Mouse (Mus musculus) urinary bladder, adult 2 months (tissue): ENCODE results near the gene Hoxa4. TPM values are rescaled to one million over a fixed set of nuclear protein-coding genes. Genes with fewer than 3 reads are reported as not detected.

ENCODE experiments used
- DNase-seq: peaks from one replicate; pipeline ENCODE4 v3.0.0; 2022; ENCODE audit warnings: low spot score
- polyA plus RNA-seq: library from polyadenylated mRNA; depleted of rRNA; stranded (reverse); fragments of >200 nt; gene quantifications from 2 replicates; pipeline ENCODE4 v1.2.3, GENCODE M21; 2012; rRNA removed

Hoxa4 gene
- polyA plus RNA-seq = 0.61 and 0.62 TPM in 2 replicates

DNA sequence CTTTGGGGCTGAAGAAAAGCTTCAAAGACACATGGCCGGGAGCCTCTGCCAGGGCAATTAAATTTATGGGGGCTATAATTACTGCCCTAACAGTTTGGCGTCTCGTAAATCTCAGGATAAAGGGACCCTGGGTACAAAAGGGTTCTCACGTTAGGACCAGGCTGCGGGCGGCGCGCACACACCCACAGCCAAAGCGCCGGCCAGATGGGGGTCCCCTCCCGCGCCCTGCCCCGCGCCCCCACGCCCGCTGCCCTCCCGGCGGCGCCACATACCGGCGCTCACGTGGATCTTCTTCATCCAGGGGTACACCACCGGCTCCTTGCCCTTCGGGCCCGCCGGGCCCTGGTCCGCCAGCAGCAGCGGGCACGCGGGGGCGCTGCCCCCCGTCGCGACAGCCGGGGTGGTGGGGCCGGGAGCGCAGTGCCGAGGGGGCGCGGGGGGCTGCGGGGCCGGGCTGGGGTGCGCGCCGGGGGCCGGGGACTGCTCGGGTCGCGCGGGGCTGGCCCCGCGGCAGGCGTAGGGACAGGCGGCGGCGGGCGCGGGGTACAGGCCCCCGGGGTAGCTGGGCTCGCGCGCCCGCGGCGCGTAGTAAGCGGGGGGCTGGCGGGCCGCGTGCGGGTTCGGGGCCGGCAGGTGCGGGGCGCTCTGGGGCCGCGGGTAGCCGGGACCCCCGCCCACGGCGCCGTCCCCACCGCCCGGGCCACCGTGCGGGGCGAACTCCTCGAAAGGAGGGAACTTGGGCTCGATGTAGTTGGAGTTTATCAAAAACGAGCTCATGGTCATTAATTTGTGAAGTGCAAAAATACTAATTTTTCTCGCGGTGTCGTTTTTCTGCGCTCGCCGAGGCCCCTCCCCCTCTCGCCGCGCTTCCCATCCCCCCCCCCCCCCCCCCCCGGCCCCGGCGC lies at the start of gene Hoxa4:
Hoxa4 (minus strand) TSS at position 848 of the 905 bp plus-strand sequence.
- no peak for DNase-seq

DNA sequence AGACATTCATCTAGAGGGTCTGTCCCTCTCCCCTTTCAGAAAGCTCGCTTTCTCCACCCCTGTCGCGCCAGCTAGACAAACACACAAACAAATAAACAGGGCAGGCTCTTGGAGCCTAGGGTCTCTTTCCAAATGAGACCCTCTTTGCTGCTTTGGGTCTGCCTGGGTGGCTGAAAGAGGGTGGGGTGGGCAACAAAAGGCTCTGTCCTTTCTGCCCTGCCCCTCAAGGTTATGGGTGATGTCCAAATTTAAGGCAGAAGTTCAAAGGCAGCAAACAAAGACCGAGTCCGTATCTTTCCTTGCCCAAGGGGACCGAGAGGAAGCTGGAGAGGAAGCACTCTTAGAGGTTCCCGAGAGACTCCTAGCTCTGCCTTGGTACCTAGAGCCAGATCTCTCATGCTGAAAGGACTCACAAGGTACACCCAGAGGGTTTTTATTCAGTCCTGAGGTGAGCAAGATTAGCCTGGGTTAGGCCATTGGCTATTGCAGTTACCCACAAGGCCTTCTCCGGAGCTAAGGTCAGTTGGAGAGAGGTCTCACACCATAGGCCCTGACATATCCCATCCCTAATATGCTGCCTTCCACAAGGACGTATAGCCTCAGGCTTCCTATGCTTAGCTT lies 49.6 kb upstream of the Hoxa4 start:
- DNase-seq = peak; percentile 25

DNA sequence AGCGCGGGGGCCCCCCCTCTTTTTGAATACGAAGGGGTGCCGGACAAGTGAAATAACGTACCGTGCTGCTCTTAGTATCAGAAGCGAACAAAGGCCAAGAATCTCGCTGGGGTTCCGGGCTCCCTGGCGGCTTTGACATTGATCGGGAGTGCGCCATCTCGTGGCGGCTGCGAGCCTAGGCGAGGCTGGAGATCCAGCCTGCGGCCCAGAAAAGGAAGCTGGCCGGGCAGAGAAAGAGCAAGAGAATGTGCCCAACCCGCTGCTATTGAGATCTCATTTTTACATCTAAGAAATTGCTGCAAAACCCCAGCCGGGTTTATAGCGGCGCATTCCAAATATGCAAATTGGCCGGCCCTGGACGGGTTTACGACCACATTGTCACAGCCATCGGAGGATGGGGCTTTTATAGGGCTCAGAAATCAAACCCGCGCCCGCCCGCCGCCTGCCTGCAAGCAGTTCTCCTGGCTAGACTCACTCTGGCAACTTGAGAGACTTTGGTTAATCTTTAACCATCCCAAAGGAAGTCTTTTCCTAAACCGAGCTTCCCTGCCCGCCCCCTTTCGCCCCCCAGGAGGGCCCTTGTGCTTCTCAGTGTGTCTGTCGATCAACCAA lies 48.9 kb upstream of the Hoxa4 start, which contains the start of gene Hoxa10:
Hoxa10 (minus strand) TSS at position 466 of the 612 bp plus-strand sequence.
- DNase-seq = peak; percentile 86

DNA sequence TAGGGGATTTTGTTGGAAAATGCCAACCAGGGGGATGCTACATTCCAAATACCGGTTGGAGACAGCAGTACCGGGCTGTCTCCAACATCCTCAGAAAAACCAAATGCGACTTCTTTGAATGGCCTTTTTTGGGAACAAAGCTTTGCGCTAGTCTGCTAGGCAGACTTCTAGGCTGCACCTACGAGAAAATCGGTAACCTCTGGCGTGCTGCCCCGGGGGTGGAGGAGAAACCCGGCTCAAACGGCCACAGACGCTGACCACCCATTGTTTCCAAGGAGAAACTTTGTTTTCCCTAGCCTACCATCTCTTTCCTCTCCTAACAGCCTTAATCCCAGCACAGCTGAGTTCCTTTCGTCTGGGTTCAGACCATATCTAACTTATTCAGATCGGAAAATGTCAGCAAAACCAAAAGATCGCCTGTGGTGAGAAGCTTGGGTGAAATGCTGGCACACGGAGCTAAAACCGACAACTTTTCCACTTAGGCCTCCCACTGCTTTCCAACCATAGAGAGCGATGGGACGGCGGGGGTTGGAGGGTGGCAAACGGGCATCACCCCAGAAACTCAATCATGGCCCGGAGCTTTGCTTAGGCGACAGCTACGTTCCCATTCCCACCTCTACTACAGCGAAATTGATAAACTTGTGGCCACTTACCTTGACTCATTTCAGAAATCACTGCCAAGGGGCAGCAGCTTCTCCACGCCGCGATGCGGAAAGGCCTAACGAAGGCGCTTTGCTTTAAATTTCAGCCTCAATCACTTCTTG lies 48.3 kb upstream of the Hoxa4 start:
- peak; percentile 40 for DNase-seq

- peak; percentile 28 for DNase-seq
Observed at GRCm38 (mm10) chr6:52238976-52239375, 47.4 kb upstream of the Hoxa4 start.

DNA sequence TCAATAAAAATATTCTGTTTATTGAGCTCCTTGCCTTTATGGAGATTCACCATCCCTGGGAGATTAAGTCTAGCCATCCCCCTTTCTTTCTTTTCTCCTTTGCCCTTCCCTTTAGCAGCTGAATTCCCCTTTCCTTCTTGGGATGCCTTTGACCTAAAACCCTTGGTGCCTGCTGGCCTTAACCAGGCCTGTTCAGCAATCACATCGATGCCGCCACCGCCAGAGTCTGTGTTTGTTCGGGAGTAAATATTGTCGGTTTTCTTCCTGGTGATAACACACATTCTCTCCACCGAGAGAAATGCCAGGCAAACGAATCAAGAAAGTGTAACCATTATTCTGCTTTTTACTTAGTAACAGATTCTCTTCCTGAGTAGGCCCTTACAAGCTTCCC lies 46.6 kb upstream of the Hoxa4 start:
- peak; percentile 28 for DNase-seq

DNA sequence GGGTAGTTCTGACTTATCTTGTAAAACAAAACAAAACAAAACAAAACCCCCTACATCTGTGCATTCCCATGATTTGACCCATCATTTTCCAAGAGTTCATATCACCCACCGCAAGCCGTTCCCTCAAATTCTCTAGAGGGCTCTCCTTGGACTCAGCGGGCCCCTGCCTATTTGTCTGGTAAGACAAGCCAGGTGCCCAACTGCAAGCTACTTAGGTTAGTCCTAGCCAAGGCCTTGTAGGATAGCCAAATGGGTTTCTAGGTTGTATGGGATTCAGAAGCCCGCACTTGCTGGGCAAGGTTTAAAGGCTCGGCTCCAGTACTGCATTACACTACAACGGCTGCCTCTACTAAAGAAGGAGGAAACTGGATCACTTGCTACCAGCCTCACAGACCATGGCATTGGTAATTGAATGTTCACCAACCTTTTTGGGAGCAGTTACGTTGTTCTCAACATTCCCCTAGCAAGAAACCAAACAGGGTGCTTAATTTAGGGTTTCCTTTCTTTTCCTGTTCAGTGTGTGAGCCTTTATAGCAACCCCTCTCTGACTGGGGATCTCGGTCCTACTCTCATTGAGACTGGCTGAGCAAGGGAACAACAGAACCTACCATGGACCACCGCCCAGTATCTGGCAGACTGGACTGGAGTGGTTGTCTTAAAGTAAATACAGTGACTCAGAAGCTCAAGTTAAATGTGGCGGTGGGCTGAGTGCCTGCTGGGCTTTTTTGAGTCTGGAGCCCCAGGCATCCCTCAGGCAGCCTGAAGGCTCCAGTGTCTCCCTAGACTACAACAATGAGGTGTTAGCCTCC lies 46.0 kb upstream of the Hoxa4 start:
- DNase-seq = peak; percentile 32

GRCm38 (mm10) chr6:52236806-52237205 lies 45.3 kb upstream of the Hoxa4 start:
- peak; percentile 26 for DNase-seq

GRCm38 (mm10) chr6:52235866-52236265 lies 44.3 kb upstream of the Hoxa4 start:
- DNase-seq = peak; percentile 23

GRCm38 (mm10) chr6:52235267-52235666 lies 43.7 kb upstream of the Hoxa4 start:
- no peak for DNase-seq

- peak; percentile 72 for DNase-seq
Observed at GRCm38 (mm10) chr6:52234428-52235140, 43.0 kb upstream of the Hoxa4 start.

- peak; percentile 83 for DNase-seq
Observed at GRCm38 (mm10) chr6:52233546-52234427, 42.2 kb upstream of the Hoxa4 start.

DNA sequence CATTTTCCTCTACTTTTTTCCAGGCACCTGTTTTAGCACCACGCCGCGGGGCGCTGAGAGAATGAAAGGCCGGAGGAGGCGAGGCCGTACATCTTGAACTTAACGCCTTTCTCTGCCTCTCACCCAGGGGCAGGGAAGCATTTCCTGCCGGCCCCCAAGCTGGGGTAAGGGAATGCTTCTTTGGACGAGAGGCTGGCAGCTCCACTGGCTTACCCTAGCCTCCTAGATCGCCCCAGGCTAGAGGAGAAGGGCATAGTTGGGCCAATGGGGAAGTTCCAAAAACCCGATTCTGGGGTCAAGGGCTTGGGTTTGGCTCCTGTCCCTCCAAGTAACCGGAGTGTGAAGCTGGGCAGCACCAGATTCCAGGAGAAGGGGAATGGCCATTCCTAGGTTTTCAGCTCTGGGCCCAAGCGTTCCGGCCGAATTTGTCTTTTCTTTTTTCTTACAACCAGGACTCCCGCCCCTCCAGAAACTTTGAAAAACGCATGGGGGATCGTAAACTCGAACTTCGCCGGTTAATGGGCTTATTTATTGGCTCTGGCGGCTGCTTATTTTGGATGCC lies 41.5 kb upstream of the Hoxa4 start:
- DNase-seq = peak; percentile 54

DNA sequence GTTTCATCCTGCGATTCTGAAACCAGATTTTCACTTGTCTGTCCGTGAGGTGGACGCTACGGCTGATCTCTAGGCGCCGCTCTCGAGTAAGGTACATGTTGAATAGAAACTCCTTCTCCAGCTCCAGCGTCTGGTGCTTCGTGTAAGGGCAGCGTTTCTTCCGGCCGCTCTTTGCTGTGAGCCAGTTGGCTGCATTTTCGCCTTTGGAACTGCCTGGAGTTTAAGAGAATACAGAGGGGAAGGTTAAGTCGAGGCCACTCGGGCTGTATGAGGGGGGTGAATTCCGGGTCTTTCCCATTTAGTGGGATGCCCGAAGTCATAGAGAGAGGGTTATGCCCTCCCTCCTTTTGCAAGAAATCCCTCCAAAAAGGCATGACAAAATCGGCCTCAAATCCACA lies 41.0 kb upstream of the Hoxa4 start:
- peak; percentile 41 for DNase-seq

DNA sequence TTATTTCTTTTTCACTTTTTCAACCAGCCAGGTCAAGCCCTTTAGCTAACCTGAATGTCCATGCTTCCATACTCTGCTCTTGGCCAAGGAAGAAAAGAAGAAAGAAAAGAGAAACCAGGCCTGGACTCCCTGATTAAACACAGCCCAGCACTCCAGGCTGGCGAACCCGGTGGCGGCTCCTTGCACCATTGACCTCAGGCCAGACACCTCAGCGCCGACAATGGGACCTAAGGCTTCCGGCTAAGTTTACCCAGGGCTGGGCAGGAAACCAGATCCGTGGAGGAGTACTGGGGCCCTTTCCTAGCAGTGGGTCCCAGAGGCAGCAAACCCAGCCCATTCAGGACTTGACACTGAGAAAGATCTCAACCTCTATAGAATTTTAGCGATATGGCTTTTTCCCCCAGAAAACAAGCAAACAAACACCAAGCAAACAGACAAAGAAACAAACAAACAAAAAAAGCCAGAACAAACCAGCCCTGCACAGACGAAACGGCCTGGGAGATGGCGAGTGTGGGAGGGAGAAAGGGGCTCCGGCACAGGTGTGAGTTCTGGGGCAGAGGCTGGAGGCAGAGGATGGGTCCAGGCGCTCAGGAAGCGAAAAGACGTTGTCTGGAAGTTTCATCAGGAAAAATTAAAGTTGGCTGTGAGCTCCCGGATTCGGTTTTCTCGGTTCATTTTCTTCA lies 40.5 kb upstream of the Hoxa4 start:
- peak; percentile 46 for DNase-seq

- peak; percentile 59 for DNase-seq
Observed at GRCm38 (mm10) chr6:52230516-52231165, 39.1 kb upstream of the Hoxa4 start, which contains the start of gene Hoxa9. Gene Hoxa9 (minus strand): TSS chr6:52231089.

DNA sequence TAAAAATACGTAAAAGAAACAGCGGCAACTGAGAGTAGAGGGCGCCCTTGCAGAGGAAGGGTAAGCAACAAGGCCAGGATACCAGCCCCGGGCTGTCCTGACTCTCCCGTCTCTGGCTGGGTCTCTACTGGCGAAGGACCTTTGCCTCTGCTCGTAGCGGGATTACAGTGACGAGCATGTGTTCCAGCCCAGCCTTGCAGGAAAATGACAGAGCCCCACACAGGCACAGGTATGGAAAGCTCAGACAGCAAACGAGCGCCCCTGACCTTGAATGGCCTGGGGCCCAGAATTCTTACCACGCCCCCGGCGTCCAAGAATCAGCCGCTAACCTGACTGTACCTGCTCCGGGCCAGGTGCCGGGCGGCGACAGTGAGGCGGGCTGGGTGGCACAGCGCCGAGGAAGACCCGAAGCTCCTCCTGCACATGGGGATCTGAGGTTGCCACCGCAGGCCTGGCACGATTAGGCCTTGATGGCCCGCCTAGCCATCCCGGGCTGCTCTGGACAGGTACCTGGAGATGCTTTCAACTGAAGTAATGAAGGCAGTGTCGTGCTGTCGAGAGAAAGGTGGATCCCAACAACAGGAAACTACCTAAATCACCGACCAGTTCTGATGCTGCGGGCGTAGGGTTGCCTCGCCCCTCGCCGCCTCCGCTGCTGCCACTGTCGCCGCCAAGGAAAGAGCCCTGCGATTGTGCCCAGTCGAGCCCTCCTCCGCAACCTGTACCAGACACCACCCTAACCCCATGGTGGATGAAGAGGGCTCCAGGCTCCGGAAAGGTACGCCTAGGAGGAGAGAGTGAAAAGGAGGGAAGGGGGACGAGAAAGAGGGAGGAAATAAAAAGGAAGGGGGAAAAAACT lies 38.2 kb upstream of the Hoxa4 start:
- DNase-seq = peak; percentile 74
